Mouse (Mus musculus): ENCODE data around the gene Cracr2b.

The Cracr2b gene

DNA sequence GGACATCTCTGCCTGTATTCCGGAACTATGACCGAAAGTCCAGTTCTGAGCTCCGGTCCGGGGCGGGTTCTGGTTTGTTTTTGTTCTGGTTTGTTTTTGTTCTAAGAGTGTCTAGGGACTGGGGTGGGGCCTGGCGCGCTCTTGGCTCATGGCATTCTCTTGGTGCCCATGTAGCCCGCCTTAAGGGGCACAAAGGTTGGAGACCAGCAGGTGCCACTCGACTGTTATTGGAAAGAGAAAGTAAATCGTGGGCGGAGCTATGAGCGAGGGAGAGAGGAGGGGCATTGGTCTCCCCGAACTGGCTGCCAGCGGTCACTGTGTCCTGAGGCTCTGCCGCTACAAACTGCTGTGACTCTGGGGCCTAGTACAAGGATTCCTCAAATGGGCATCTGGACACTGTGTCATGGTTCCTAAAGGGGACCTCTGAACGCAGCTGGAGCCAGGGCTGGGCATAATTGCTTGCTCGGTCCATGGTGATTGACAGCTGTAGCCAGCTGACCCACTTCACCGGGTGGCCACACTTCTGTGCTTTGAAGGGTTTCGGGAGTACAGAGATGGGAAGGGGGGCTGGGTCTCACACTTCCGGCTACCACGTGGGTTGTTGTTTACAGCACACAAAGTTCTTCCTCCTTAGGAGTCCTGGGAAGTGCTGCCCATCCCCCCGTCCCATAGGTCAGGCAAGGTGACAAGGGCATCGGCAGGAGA lies 5.1 kb upstream of the Cracr2b start:
- peak; percentile 69 to 72 for DNase-seq

DNA sequence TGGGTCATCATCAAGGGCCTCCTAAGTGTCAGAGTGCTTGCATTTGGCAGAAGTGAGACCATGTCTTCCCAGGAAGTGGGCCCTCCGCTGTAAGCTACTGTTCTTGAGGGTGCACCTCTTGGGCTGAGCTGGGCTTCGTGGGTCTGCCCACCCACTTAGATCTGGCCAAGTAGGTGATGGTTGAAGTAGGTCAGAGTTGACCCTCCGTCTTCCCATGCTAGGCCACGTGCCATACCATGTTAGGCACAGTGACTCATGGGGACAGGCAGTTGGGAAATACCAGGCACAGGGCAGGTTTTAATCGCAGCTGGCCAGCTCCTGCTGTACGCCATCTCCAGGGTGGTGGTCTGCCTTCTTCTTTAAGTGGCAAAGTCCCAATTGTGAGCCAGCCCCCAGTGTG lies 4.2 kb upstream of the Cracr2b start:
- no peak for DNase-seq

DNA sequence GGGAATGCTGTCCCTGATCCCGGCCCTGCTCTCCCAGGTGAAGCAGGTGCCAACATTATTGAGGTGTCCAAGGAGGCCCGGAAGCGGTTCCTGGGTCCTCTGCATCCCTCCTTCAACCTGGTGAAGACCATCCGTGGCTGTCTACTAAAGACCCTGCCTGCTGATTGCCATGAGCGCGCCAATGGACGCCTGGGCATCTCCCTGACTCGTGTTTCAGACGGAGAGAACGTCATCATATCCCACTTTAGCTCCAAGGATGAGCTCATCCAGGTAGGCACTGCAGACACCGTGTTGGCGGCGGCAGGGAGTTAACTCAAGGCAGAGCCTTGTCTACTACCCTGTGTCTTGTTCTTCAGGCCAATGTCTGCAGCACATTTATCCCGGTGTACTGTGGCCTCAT lies 3.7 kb upstream of the Cracr2b start:
- no peak for DNase-seq

DNA sequence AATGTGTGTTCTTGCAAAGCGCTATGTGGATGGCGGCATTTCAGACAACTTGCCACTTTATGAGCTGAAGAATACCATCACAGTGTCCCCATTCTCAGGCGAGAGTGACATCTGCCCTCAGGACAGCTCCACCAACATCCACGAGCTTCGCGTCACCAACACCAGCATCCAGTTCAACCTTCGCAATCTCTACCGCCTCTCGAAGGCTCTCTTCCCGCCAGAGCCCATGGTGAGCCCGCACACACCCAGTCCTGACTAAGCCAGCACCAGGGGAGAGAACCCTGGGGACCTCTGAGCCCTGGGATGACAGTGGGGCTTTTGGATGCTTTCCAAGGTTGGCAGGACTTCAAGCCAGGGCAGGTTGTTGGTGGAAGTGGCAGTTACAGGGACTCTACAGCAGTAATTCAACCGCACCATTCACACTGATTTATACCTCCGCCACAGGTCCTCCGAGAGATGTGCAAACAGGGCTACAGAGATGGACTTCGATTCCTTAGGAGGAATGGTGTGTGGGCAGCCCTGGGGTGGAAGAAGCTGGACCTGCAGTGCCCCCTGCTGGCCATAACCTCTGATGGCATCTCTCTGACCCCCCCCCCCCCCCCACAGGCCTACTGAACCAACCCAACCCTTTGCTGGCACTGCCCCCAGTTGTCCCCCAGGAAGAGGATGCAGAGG lies 2.8 kb upstream of the Cracr2b start:
- peak; percentile 63 to 72 for DNase-seq

DNA sequence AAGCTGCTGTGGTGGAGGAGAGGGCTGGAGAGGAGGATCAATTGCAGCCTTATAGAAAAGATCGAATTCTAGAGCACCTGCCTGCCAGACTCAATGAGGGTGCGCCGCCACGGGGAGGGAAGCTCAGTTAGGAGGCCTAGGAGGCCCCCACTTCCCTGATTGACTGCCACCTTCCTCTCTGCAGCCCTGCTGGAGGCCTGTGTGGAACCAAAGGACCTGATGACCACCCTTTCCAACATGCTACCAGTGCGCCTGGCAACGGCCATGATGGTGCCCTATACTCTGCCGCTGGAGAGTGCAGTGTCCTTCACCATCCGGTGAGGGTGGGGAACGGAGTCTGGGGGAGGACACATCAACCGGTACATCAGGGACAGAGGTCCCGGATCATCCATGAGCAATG lies 2.2 kb upstream of the Cracr2b start:
- peak in 1 of 2 experiments; percentile 22 for DNase-seq

DNA sequence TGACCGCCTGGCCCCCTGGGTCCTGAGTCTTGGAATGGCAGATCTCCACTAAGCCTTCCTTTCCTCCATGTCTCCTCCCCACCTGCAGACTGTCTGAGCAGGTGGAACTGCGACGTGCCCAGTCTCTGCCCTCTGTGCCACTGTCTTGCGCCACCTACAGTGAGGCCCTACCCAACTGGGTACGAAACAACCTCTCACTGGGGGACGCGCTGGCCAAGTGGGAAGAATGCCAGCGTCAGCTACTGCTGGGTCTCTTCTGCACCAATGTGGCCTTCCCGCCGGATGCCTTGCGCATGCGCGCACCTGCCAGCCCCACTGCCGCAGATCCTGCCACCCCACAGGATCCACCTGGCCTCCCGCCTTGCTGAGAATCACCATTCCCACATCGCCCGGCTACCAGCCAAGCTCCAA lies 1.6 kb upstream of the Cracr2b start:
- peak; percentile 71 to 73 for DNase-seq

DNA sequence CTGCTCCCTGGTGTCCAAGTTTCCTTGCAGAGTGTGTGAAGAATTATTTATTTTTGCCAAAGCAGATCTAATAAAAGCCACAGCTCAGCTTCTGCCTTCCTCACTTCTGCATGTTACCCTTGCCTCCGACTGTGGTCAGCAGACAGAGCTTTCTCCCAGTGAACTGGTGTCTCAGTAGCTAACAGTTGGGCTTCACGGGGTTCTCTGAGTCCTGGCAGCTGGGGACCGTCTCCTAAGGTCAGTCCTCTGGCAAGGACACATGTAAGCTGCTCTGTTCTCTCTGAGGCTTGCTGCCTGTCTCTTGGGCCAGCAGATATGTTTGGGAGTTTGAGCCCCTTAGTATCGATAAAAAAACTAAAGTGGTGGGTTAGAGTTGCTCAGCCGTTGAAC lies 898 bp upstream of the Cracr2b start:
- DNase-seq = no peak

DNA sequence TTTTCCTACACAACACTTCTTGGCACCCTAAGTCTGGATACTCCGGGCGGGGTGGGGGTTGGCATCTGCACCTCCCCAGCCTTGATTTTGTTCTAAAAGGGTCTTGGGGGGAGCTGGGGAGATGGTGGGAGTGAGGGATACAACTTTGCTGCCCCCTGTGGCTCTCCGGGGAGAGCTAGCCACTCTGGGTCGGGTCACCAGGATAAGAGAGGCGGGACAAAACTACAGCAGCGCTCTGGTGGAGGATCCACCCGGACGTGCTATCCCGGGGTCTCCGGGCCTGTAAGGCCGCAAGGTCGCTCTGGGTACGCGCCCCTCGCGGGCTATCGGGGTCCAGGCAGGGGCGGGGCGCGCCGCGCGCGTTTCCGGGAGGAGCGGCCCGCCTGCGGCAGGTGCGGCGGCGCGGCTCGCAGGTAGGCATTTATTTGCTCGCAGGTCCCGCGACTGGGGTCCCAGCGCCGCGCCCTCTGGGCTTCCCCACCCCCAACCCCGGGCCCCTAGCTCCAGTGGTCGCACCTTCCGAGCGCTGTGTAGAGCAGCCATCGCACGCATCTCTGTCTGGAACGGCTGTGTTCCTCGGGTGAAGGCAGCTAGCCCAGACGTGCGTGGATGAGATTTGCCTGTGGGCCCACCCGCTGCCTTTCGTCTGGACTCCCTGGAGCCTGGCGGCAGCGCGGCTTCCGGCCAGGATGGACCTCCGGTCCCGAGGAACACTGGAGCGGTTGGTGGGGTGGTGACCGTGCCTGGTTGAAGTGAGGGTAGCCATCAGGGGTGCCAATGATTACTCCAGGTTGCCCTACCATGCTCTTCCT lies 833 bp downstream of the Cracr2b start:
- peak in 1 of 2 experiments; percentile 27 for DNase-seq

DNA sequence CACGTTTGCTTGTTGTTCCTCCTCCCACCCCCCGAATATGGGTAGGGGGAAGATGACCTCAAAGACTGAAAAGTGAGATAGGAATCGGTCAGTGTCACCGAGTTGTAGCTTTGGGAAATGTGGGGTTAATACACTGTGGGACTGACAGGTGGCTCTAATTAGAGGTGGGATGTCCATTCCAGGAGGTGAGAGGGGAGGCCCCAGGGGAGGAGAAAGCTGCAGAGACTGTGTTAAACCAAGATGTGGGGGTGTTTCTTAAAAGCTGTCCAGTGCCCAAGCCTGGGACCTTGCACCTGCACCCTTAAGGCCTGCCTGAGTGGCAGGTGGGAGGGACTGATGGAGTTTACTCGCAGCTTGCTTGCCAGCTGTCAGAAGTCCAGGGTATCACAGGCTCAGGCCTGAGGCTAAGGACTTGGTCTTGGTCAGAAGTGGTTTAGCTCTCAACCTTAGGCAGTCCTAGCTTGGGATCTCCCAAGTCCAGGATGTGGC lies 1.5 kb downstream of the Cracr2b start:
- DNase-seq = peak in 1 of 2 experiments; percentile 48

DNA sequence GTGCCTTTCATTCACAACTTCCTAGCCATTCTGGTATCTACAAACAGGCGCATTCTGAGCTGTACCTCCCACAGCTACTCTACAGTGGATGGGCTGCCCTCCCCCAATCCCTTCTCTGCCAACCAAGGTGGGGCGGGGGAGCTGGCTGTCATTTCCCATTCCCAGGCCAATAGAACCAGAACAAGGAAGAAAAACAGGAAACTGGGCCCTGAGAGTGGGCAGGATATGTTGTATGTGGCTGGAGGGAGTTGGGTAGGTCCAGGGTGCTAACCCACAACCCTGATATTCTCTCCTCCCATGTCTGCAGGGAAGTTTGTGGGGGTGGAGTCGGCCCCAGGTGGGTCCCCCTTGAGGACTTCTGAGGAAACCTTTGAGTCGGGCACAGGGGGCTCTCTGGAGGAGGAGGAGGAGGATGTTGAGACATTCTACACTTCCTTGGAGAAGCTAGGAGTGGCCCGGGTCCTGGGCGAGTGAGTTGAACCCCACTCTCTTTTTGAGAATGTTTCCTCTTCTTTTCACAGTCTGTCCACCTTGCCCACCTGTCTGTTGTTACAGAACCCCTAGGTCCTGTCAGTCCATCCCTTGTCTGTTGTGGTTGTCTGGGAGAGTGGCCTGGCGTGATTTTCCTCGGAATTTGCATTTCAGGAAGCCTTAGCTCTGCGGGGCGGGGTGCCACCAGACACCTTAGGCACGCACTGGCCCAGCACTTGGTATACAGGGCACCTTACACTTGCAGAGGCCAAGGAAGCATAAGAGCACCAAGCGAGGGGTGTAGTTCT lies 3.1 kb downstream of the Cracr2b start:
- peak in 1 of 2 experiments; percentile 37 for DNase-seq

DNA sequence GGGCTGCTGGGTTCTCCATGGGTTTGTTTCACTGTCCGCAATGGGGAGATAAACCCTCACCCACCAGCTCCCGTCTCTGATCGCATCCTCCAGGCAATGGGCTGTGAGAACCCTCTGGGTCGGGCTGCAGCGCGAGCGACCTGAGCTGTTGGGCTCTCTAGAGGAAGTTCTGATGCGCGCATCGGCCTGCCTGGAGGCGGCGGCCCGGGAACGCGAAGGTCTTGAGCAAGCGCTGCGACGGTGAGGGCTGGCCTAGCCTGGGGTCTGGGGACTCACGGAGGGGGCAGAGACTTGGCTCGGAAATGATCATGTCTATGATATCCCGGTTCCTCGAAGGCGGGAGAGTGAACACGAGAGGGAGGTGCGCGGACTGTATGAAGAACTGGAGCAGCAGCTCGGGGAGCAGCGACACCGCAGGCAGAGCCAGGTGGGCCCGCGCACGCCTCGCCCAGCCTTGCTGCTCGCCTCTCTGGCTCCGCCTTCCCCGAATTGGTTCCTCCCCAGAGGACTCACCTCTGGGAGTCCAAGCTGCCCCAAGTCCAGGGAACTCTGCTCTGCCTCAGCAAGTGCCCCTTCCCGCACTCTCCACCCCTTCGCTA lies 3.8 kb downstream of the Cracr2b start:
- peak; percentile 23 to 26 for DNase-seq

DNA sequence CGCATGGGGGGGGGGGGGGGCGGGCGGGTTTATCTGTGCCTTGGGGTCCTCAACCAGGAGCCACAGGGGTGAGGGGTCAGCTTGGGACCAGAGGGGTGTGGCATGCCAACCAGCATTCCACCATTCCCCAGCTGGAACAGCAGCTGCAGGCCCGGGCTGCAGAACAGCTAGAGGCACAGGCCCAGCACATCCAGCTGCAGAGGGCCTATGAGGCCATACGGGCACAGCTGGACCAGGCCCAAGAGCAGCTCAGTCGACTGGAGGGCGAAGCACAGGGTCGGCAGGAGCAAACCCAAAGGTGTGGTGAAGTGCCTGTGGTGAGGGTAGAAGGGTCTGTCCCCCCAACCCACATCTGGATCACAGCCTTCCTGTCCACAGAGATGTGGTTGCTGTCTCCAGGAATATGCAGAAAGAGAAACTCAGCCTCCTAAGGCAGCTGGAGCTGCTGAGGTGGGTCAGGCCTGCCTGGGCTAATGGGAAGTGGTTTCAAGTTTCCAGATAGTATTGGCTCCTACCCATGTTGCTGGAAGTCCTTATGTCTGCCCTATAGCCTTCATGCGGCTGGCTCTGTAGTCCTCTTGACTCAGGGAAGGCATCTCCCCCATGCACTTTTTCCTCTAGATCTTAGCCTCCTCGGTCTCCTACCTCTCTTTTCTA lies 4.6 kb downstream of the Cracr2b start:
- no peak for DNase-seq

DNA sequence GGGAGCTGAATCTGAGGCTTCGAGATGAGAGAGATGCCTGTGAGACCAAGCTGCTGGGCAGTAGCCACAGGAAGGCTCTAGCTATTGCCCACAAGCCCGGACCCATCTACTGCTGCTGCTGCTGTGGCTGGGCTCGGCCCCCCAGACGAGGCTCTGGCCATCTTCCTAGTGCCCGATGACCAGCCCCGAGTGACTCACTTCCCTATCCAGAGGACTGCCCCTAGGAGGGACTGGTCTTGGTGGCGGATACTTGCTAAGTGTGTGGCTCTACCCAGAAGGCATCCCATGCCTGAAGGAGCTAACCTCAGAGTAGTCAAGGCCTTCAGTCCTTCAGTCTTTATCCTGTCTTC lies 5.1 kb downstream of the Cracr2b start:
- DNase-seq = no peak

DNA sequence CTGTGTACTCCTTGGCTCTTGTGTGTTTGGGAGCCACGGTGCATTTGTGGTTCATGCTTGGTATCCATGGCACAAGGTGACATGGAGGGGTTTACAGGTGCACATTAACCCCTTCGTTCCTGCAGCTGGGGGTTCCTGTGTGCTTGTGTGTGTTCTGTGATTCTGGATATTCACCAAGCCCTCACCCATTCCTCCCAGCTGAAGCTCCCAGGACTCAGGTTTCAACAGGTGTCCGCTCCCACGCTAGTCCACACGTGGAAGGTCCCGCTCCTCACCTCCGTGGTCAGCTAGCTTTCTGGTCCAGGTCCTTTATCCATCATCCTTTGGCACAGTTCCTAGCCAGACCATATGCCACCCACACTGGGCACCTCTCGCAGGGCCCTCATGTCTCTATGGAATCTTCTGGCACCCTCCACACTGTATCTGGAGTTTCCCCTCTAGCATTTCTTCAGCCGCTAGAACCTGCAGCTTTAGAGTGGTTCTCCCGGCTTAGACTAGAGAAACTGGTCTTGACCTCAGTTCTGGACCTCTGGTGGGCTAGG lies 5.8 kb downstream of the Cracr2b start:
- DNase-seq = peak in 1 of 2 experiments; percentile 40

DNA sequence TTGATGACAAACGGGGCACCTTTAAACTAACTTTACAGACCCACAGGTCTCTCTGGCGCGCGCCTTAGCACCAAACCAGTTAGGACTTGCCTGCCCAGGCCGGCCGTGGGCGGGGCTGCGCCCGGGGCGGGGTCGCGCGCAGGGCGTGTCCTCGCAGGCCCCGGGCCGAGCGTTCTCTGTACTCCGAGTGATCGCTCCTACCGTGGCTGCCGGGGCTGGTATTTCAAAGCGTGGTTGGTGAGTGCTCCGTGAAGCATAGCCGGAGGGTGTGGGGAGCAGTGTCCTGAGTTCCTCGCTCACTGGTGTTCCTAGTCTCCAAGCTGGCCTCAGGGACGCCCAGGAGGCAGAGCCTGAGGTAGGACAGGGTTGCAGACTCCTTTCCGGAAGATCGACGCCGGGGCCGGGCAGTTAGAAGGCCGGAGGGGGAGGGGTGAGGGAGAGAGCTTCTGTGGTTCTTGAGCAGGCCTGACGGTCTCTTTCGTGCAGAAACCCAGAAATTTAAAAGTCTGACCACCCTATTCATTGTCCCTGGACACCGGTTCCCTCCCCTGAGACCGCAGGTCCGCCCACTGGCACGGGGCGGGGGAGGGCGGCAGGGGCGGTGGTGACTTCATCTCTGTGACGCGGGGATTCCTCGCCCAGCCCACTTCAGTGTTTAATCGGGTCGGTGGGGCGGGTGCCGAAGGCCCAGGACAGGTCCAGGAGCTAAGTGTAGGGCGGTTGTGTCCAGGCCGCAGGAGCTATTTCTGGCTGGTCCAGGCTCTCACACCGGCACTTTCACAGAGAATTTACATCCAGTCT lies 6.5 kb downstream of the Cracr2b start, which contains the start of gene Cd151:
Gene Cd151 (plus strand): TSS at position 163 of the 801 bp plus-strand sequence.
- peak; percentile 75 to 76 for DNase-seq

DNA sequence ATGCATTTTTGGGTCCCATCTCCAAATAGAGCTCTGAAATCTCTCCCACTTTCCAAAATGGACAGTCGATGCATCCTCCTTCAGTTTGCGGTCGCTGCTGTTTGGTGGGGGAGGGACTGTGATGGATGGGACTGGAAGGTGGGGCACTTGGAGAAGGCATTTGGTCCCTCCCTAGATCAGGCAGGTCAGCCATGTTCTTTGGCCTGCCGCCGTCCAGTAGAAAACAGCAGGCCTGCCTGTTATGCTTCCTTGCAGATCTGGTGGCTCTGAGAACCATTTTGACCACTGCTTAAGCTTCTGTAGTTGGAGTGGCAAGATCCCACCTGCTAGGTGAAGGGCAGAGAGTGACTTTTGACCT lies 7.2 kb downstream of the Cracr2b start:
- DNase-seq = peak in 1 of 2 experiments; percentile 26

DNA sequence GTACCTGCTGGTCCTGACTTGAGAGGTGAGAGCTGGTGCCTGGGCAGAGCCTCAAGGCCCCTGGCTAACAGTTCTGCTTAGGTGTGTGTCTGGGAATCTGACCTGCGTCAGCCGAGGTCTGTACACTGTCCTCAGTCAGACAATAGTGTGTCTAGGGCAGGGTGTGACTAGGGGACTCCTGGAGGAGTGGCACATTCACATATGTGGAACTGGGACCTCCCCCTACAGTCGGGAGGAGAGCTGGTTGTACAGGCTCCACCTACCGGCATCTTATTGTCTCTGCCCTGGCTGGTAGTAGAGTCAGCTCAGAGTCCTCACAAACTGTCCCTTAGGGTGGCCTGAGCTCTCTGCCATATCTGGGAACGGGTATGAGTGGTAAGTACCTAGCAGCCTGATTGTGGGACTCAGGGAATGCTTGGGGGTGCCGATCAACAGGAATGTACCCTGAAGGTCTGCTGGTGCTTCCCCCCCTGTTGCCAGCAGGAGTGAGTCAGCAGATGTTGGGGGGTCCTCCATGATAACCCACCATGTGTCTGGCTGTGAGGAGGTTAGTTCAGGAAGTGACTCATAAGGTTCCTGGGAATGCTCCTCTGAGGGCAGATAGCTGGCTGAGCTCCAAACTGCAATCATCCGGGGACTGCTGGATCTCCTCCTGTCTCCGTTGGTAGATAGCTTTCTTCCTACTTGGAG lies 7.8 kb downstream of the Cracr2b start:
- DNase-seq = peak; percentile 74

DNA sequence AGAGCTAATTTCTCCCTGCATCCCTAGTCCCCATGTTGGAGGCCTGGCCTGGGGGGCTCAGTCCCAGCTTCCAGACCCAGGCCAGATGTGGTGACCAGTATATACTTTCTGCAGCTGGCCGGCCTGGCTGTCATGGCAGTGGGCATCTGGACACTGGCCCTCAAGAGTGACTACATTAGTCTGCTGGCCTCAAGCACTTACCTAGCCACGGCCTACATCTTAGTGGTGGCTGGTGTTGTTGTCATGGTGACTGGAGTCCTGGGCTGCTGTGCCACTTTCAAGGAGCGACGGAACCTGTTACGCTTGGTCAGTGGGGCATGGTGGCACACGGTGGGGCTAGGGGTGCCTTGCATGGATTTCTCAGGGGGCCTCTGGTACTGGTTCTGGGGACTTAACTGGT lies 8.5 kb downstream of the Cracr2b start:
- peak in 1 of 2 experiments; percentile 13 for DNase-seq

DNA sequence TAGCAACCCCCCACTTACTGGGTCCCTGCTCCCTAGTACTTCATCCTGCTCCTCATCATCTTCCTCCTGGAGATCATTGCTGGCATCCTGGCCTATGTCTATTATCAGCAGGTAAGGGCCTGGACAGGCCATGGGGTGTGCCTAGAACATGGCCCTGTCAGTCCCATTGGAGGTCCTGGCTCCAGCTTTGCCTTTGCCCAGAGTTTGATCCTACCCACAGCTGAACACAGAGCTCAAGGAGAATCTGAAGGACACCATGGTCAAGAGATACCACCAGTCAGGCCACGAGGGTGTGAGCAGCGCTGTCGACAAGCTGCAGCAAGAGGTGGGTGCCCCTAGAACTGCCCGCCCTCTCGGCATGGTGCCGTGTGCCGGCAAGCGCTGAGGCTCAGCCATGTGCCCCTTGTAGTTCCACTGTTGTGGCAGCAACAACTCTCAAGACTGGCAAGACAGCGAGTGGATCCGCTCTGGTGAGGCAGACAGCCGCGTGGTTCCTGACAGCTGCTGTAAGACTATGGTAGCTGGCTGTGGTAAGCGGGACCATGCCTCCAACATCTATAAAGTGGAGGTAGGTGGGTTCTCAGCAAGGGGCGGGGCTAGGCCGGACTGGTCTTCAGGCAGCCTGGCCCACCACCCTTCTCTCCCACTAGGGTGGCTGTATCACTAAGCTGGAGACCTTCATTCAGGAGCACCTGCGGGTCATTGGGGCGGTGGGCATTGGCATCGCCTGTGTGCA lies 9.2 kb downstream of the Cracr2b start:
- peak in 1 of 2 experiments; percentile 10 for DNase-seq

All from cerebellum, postnatal 10 days (tissue).